Mouse (Mus musculus) G1E-ER4 (cell line): Measurements from ENCODE around the gene Slc10a7. TPM values are rescaled to one million over a fixed set of nuclear protein-coding genes. Genes with fewer than 3 reads are reported as not detected.

Source experiments
- GATA1 ChIP-seq: IDR thresholded peaks from one replicate; pipeline ENCODE4 v1.8.0; 2012; ENCODE audit warnings: low read length, inconsistent platforms
- polyA plus RNA-seq: library from polyadenylated mRNA; stranded (reverse); fragments of >175 nt; gene quantifications from 2 replicates; pipeline ENCODE4 v1.2.3, GENCODE M21; 2012

Slc10a7 gene
- polyA plus RNA-seq = 5.8 and 7.6 TPM in 2 replicates

DNA sequence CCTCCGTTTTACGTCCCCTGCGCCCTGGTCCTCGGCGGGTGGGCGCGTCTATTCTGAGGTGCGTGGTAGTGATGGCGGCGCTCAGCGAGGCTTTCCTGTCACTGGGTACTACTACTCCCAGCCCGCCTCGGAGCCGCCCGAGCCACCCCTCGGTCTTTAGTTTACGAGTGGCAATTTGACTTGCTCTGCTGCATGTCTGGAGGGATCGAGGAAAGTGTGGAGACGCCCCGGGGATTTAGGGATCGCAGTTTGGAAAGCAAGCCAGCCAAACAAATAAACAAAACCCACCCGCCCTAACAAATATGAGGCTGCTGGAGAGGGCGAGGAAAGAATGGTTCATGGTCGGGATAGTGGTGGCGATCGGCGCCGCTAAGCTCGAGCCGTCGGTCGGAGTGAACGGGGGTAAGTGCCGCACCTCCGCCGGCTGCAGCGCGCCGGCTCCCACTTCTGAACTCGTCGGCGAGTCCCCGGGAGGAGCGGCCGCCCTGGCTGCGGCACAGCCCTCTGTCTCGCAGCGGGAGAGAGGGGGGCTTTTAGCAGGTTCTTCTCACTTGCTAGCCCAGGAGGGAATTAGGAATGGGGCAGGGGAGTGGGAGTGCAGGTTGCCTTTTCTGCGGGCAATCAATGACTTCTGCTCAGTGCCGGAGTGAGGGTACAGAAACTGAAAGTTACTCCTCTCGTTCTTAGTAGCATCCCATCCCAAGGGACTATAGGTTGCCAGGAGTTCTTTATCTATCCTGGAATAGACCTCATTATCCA, at the start of gene Slc10a7:
Gene Slc10a7, plus strand, starts transcription at position 74 of the 759 bp plus-strand sequence.
- no peak for TF ChIP-seq GATA1

DNA sequence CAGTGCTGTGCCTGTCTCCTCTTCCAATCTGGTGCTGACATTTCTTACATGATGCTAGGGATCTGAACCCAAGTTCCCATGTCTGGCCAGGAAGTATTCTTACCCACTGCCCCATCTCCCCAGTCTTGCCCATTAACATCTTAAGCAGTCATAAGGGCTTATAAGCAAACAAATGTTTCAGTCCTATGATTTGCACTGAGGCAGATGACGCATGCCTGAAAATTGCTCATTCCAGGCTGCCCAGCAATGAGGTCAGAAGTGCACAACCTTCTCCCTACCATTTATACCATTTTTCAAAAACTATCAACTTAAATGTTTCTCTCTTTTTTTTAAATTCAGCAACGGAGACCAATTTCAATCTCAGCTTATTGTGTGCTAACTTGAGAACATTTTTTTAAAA, 45.2 kb upstream of the Slc10a7 start:
- TF ChIP-seq GATA1 = no peak

DNA sequence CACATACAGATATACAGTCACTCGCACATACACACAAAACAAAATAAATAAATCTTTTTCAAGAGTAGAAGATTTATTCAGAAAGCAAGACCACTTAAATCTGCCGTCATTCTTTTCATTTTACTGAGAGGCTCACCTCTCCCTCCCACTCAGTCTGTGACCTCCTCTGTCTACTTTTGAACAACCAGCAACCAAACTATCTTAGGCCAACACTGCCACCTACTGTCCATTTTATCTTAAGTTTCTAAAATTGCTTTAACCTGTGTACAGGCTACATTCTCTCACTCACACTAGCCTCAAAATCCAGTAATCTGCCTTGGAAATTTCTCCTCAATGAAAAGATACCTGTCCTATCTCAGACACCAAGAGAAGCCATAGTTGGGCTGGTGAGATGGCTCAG, 41.3 kb upstream of the Slc10a7 start:
- TF ChIP-seq GATA1 = no peak

DNA sequence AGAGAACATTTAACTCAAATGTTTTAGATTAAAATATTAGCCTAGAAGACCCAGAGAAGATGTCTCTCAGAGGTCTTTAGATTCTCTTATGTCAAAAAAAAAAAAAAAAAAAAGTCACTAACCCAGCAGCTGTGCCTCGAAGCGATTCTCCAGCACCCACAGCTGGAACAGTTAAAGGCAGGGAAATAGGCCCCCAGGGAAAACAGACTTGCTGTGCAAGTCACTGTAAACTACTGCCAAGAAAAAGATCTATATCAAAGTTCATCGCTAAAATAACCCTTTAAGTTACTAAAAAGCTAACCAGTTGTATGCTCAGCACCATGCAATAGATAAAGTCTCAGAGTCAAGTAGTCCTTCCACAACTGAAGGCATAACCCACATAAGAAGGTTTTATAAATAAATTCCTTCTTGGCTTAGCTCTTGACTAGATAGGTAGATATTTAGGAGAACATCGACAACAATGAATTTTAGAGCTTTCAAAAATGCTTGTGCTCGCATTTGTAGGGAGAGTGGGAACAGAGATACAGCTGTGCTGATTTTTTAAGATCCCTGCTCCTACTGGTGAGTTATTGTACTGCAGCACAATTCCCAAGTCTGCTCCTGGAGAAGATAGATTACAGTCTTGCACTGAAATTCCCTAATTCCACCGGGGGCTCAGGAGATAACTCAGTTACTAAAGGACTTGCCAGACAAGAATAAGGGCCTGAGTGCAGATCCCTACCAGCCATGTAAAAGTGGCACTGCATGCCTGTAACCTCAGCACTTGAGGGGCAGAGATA, 31.9 kb upstream of the Slc10a7 start:
- no peak for TF ChIP-seq GATA1

DNA sequence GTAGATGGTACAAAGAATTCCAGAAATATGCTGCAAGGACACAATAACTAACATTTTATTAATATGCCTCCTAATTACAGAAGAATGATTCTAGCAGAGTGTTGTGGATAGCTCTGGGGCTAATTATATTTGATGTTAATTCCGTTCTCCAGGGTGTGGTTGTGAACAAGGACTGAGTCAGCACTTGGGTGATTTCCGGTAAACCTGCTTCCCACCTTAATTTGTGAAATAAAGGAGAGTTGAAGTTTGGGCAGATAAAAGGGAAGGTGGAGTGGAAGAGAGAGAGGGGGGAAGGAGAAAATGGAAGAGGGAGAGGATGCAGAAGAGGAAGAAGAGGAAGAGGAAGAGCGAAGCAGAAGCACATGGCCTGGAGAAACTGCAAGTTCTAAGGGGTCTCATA, 19.4 kb upstream of the Slc10a7 start:
- TF ChIP-seq GATA1 = no peak

DNA sequence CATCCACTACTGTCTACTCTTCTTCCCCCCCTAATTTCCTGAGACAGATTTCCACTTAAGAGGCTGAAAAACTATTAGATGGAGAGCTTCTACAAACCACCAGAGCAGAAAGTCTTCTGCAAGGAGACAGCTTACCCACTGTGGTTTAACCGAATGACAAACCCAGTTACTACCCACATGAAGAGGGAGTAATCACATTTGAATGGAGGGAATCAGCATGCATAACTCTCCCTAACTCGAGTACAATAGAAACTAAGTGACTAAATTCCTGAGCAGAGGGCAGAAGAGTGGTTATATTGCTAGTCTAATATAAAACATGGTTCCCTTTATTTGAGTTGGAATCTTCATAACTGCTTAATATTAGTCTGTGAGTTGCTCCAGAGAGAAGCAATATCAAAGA, 16.1 kb upstream of the Slc10a7 start:
- TF ChIP-seq GATA1 = no peak

DNA sequence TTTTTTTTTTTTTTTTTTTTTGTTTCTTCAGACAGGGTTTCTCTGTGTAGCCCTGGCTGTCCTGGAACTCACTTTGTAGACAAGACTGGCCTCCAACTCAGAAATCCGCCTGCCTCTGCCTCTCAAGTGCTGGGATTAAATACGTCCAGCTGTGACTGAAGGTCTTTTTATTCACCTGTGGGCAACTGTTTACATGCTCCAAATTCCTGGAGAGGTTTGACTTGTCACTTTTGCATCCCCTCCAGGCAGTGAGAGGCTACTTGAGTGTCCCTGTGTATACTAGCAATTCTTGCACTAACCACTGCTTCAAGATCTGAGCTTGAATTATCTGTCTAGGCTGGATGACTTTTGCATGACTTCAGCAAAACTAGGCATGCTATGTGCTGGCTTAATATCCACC, 6.4 kb upstream of the Slc10a7 start:
- TF ChIP-seq GATA1 = no peak

DNA sequence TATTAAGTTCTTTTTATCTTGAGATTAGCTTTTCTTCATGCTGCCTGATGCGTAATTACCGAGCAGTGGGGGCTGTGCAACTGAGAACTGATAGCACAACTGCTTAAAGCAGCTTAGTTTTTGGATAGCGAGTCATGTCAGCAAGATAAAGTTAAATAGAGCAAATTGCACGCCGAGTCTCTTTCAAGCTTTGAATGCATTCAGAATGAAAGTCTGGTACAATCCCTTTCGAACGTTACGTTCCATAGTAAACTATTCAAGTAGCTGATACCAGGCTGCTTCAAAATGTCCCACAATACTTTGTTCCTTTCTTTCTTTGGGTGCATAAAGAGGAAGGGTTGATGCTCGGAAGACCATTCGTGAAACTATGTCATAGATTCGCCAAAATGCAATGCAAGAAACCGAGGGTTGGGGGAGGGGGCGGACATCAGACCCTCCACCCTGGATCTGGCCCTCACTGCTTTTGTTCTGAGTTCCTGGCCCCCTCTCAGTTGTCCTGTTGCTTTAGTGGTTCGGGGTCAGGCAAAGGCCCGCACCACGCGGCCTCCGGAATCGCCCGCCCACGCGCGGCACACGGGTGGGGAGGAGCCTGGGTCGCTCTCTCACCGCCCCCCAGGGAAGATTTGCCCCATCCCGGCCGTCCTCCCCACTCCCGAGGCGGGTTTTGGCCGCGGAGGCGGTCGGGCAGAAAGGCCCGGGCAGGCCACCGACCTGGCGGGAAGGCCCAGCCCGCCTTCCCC, 997 bp upstream of the Slc10a7 start:
- TF ChIP-seq GATA1 = no peak

DNA sequence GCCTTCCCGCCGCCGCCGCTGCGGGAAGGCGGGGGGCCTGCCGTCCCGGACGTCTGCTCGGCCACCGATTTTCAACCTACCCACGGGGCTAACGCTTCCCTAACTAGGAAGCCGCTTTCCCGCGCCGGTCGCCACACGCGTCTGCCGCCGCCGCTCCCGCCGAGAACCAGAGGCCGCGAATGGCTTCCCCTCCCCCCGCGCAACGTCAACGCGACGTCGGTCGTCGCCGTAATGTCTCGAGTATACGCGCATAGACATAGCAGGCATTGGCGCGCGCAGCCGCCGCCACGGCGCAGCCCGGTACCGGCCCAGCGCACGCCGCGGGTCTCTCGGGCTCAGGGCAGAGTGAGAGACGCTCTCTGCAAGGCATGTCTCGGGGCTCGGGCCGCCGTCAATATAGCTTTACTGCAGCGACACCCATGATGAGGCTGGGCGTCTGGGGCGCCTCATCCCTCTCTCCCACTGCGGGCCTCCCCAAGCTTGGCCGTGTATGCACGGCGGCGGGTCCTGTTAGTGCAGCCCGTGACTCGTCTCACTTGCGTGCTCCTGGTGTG, 350 bp upstream of the Slc10a7 start, which contains the start of gene Rbmxl1:
Gene Rbmxl1, minus strand, starts transcription at position 180 of the 554 bp plus-strand sequence.
- TF ChIP-seq GATA1 = no peak

DNA sequence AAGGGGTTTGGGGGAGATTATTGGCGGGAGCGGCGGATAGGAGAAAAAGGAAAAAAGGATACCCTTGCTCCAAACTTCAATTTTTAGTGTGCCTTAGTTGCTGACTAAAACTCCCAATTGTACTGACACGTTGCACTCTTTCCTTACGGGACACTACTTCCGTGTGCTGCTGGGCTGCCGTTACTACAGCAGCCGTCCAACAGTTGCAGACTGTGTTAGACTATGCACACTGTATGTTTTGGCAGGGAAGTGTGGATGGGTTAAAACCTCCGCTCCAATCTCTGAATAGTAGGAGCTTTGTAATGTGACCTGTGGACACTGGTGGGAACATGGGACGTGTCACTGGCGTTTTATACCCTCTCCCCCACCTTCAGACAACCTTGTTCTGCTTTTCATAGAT, 948 bp downstream of the Slc10a7 start:
- TF ChIP-seq GATA1 = no peak

DNA sequence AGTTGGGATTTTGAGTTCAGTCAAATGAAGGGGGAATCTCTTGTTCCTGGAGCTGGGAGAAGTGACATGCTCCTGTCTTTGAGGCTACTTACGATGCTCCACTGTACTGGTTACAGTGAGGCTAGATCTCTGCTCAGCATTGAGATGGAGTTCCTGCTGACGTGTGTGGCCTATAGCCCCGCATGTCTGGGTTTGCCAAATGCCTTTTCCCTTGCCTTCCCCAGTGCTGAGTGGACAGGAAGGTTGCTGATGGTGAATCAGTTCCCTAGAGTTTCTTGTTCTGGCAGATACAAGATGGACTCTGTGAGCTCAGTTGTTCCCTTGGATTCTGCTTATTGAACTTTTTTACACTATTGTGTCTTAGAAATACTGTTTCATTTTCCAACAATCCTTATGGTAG, 1.8 kb downstream of the Slc10a7 start:
- no peak for TF ChIP-seq GATA1

DNA sequence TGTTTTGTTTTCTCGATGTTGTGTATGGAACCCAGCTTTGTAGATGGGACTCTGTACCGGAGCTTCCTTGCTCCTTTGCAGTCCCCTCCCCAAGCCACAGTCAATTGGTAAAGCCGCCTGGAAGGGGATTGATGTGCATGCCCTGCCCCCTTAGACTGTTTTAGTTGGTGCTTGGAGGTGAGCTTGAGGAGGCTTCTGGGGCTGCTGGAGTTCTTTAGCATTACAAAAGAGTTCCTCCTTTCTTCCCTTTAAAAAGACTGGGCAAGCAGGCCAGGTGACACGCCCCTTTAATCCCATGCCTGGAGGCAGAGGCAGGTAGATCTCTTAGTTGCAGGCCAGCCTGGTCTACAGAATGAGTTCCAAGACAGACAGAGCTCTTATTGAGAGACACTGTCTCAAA, 4.0 kb downstream of the Slc10a7 start:
- no peak for TF ChIP-seq GATA1

DNA sequence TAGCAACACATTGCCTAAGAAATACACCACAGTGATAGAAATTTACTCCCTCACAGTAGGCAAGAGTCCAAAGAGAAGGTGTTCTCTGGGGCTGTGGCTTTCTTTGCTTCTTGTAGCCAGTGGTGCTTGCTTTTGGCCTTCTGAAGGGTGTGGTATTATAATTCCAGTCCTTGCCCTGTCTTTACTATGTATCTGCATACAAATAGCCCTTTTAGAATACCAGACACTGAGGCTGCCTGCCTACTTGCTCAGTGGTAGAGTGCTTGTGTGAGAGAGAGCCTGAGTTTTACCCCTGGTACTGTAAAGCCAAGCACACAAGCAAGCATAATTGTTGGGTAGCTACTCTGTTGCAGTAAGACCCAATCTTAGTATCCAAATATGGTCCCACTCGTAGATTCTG, 5.6 kb downstream of the Slc10a7 start:
- TF ChIP-seq GATA1 = no peak

DNA sequence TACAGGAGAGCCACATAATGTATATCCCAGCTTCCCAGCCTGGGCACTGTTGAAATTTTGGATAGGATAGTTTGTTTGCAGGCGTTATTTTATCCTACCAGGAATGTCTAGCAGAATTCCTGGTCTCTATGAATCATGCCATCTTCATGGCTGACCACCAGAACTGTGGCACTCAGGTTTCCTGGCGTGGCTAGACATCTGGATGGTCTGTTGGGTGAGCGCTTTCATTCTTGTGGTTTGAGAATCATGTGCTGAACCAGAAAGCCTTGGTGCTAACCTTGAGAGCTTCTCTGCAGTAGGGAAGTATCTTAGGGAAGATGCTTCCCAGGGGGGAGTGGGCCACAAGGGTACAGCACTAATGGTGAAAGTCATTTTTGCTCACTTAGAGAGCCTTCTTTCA, 6.0 kb downstream of the Slc10a7 start:
- TF ChIP-seq GATA1 = no peak

DNA sequence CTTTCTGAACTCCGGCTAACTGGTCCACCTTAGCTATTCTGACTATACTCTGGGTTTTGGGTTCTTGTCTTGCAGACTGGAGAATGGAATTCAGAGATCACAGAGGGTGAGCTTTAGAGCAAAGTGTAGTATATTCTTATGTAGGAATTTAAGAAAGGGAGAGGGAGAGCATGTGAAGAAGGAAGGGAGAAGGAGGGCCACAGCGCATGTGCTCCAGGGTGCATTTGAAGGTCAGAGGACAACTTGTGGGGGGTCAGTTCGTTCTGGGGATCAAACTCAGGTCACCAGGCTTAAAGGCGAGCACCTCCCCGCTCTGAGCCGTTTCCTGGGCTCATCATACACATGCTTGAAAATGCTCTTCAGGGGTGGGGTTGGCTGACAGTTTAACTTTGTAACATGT, 24.8 kb downstream of the Slc10a7 start:
- no peak for TF ChIP-seq GATA1

DNA sequence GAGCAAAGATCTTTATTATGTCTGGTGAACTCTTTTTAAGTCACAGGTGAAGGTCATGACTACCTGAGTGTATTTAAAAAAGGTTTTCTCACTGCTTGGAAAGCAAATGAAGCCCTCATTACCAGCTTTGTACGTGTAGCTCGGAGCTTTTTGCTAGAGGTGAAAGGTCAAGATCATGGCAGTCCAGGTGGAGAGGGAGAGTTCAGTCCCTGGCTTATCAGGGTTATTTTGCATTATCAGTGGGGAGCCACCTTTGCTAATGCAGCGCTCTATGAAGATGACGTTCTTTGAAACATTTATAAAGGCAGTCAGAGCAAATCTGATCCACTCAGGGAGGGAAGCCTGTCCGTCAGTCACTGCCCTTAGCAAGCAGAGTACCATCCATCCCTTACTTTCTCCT, 27.6 kb downstream of the Slc10a7 start:
- TF ChIP-seq GATA1 = no peak
